ENCODE assay signal across 8 mouse cellular contexts in genomic region chr11:103360661-103361081, GRCm38 (mm10). TPM values are rescaled to one million over a fixed set of nuclear protein-coding genes. Genes with fewer than 3 reads are reported as not detected.
A peak's percentile ranks its signal among the peaks of the same experiment; 100 is the strongest.
DNase-seq lines count a peak whose midpoint lies in the region; ATAC-seq and TF ChIP-seq lines count a peak whose summit lies in the region.

No protein-coding gene starts in this region.

- peak overlapping the region; percentile 49 for H3K4me3 ChIP-seq in lung, embryonic 14.5 days (ENCODE audit: low read depth, low read length)
- peak overlapping the region; percentile 53 for H3K4me3 ChIP-seq in embryonic facial prominence, embryonic 11.5 days (ENCODE audit: low read depth, low read length)
- H3K4me3 ChIP-seq in hindbrain, embryonic 14.5 days (replicated peaks; ENCODE audit: low read length): peak overlapping the region; percentile 41
- peak overlapping the region; percentile 42 for H3K4me3 ChIP-seq in midbrain, embryonic 14.5 days (replicated peaks; ENCODE audit: low read depth, low read length)

- DNase-seq in lung, embryonic 14.5 days: peak; percentile 32
- DNase-seq in lung, postnatal 4 days: no peak
- peak; percentile 27 for DNase-seq in embryonic facial prominence, embryonic 11.5 days (ENCODE audit: low spot score)
- DNase-seq in hindbrain, embryonic 14.5 days (ENCODE audit: low spot score): no peak
- no peak for DNase-seq in midbrain, embryonic 14.5 days
- no peak for DNase-seq in urinary bladder, postnatal 14 days (ENCODE audit: low spot score)
- no peak for DNase-seq in left cerebral cortex, postnatal 25 days (ENCODE audit: low spot score in 2 of 2)

- peaks cover 54% of the 10 kb centered on the region for H3K27me3 ChIP-seq in lung, embryonic 14.5 days (ENCODE audit: insufficient read depth, low read length)
- H3K27me3 ChIP-seq in embryonic facial prominence, embryonic 11.5 days (ENCODE audit: control insufficient read depth, insufficient read depth, low read length): peaks cover 52% of the 10 kb centered on the region
- H3K27me3 ChIP-seq in hindbrain, embryonic 14.5 days (ENCODE audit: control insufficient read depth, insufficient read depth, low read length): peaks cover 64% of the 10 kb centered on the region
- peaks cover 63% of the 10 kb centered on the region for H3K27me3 ChIP-seq in midbrain, embryonic 14.5 days (ENCODE audit: control insufficient read depth, insufficient read depth, low read length)

- H3K36me3 ChIP-seq in lung, embryonic 14.5 days (ENCODE audit: insufficient read depth): no peaks in the 10 kb centered on the region
- H3K36me3 ChIP-seq in embryonic facial prominence, embryonic 11.5 days (replicated peaks; ENCODE audit: control insufficient read depth, insufficient read depth, low read depth, low read length): no peaks in the 10 kb centered on the region
- H3K36me3 ChIP-seq in hindbrain, embryonic 14.5 days (replicated peaks; ENCODE audit: control insufficient read depth, insufficient read depth): no peaks in the 10 kb centered on the region
- no peaks in the 10 kb centered on the region for H3K36me3 ChIP-seq in midbrain, embryonic 14.5 days (ENCODE audit: control insufficient read depth, insufficient read depth, low read length)

- H3K4me1 ChIP-seq in lung, embryonic 14.5 days (ENCODE audit: insufficient read depth): no peaks in the 10 kb centered on the region; the same call in 1 of the 2 replicates
- H3K4me1 ChIP-seq in embryonic facial prominence, embryonic 11.5 days (ENCODE audit: control insufficient read depth, insufficient read depth, low read length): peaks cover 13% of the 10 kb centered on the region
- H3K4me1 ChIP-seq in hindbrain, embryonic 14.5 days (replicated peaks; ENCODE audit: control insufficient read depth, insufficient read depth, low read length): peaks cover 25% of the 10 kb centered on the region
- peaks cover 12% of the 10 kb centered on the region for H3K4me1 ChIP-seq in midbrain, embryonic 14.5 days (ENCODE audit: control insufficient read depth, insufficient read depth, low read length)

- no peak for TF ChIP-seq CTCF in lung, embryonic 14.5 days (IDR thresholded peaks at IDR 0.05; ENCODE audit: low read depth)

- peak overlapping the region; percentile 62 for H3K9ac ChIP-seq in lung, embryonic 14.5 days
- H3K9ac ChIP-seq in embryonic facial prominence, embryonic 11.5 days (replicated peaks; ENCODE audit: low read length): peak overlapping the region; percentile 56
- H3K9ac ChIP-seq in hindbrain, embryonic 14.5 days: peak overlapping the region; percentile 47; the same call in 1 of the 2 replicates
- peak overlapping the region; percentile 54 for H3K9ac ChIP-seq in midbrain, embryonic 14.5 days (replicated peaks; ENCODE audit: low read length)

- H3K4me2 ChIP-seq in lung, embryonic 14.5 days: peak overlapping the region; percentile 82
- peak overlapping the region; percentile 90 for H3K4me2 ChIP-seq in embryonic facial prominence, embryonic 11.5 days (ENCODE audit: low read depth, low read length)
- H3K4me2 ChIP-seq in hindbrain, embryonic 14.5 days (replicated peaks): peak overlapping the region; percentile 69
- peak overlapping the region; percentile 64 for H3K4me2 ChIP-seq in midbrain, embryonic 14.5 days (ENCODE audit: low read length)

- intact Hi-C loops in left cerebral cortex, postnatal 25 days (cut with DNase I): loop anchor here (2.0 to 5.0 kb wide), 2 partner anchors 28 to 42 kb away; no protein-coding TSS in a partner anchor

- 4% methylated on average over 48 of the region's 48 CpGs for WGBS in lung, embryonic 14.5 days
- WGBS in embryonic facial prominence, embryonic 11.5 days: 2% methylated on average over 46 of the region's 48 CpGs
- 3% methylated on average over 48 of the region's 48 CpGs for whole genome bisulfite sequencing in hindbrain, embryonic 14.5 days
- 2% methylated on average over 48 of the region's 48 CpGs for WGBS in midbrain, embryonic 14.5 days

- H3K27ac ChIP-seq in lung, embryonic 14.5 days (ENCODE audit: low read depth): peak overlapping the region; percentile 54; the same call in 1 of the 2 replicates
- 0 out of 2 replicates have a peak overlapping the region, but pooled peaks have one; percentile 35 for H3K27ac ChIP-seq in embryonic facial prominence, embryonic 11.5 days (replicated peaks; ENCODE audit: low read depth, low read length)
- H3K27ac ChIP-seq in hindbrain, embryonic 14.5 days: no peak overlapping the region
- H3K27ac ChIP-seq in midbrain, embryonic 14.5 days (replicated peaks; ENCODE audit: low read depth, low read length): no peak overlapping the region

- no peaks in the 10 kb centered on the region for H3K9me3 ChIP-seq in lung, embryonic 14.5 days (ENCODE audit: low read depth, low read length)
- H3K9me3 ChIP-seq in embryonic facial prominence, embryonic 11.5 days (replicated peaks; ENCODE audit: control insufficient read depth, low read length): no peaks in the 10 kb centered on the region
- H3K9me3 ChIP-seq in hindbrain, embryonic 14.5 days (ENCODE audit: control insufficient read depth, low read length): no peaks in the 10 kb centered on the region
- H3K9me3 ChIP-seq in midbrain, embryonic 14.5 days (ENCODE audit: control insufficient read depth, low read length): no peaks in the 10 kb centered on the region

- no peak for ATAC-seq in lung, embryonic 14.5 days (ENCODE audit: insufficient read depth)
- no peak for ATAC-seq in embryonic facial prominence, embryonic 11.5 days (replicated peaks; ENCODE audit: insufficient number of reproducible peaks, low FRiP score, low TSS enrichment, low read depth)
- no peak for ATAC-seq in hindbrain, embryonic 14.5 days (ENCODE audit: low FRiP score)
- no peak for ATAC-seq in midbrain, embryonic 14.5 days (ENCODE audit: low FRiP score, low TSS enrichment)
- ATAC-seq in cerebellum, adult (ENCODE audit: insufficient number of reproducible peaks, low FRiP score, low TSS enrichment): no peak

RNA-seq across cellular contexts. Expression of gene Arhgap27, which starts 2.8 kb away (rescaled TPM):
- polyA plus RNA-seq in lung, embryonic 14.5 days (2014; fragmentation: Nextera tagmentation; extraction: Ambion mirVana): 16.8 and 20.6 TPM in 2 replicates
- 2.9 and 3.7 TPM in 2 replicates for polyA plus RNA-seq in embryonic facial prominence, embryonic 11.5 days (2014; fragmentation: Nextera tagmentation; extraction: Ambion mirVana)
- polyA plus RNA-seq in hindbrain, embryonic 14.5 days (2014; fragmentation: Nextera tagmentation; extraction: Ambion mirVana): 3.9 and 5.4 TPM in 2 replicates
- polyA plus RNA-seq in midbrain, embryonic 14.5 days (2014; fragmentation: Nextera tagmentation; extraction: Ambion mirVana): 2.1 and 4.0 TPM in 2 replicates
- 10 to 100 TPM in 1 of 2 experiments, 1 to 10 TPM in 1; 7.9 to 12.4 TPM for total RNA-seq in left cerebral cortex, postnatal 25 days (2021)

RNA-seq across cellular contexts. Expression of gene Plekhm1, which starts 51.8 kb away (rescaled TPM):
- 9.3 and 9.4 TPM in 2 replicates for polyA plus RNA-seq in lung, embryonic 14.5 days (2014; fragmentation: Nextera tagmentation; extraction: Ambion mirVana)
- polyA plus RNA-seq in embryonic facial prominence, embryonic 11.5 days (2014; fragmentation: Nextera tagmentation; extraction: Ambion mirVana): 5.2 and 5.9 TPM in 2 replicates
- polyA plus RNA-seq in hindbrain, embryonic 14.5 days (2014; fragmentation: Nextera tagmentation; extraction: Ambion mirVana): 9.2 and 10.3 TPM in 2 replicates
- 8.0 and 11.6 TPM in 2 replicates for polyA plus RNA-seq in midbrain, embryonic 14.5 days (2014; fragmentation: Nextera tagmentation; extraction: Ambion mirVana)
- total RNA-seq in left cerebral cortex, postnatal 25 days (2021): 10 to 100 TPM; 16.5 to 17.4 TPM

Comparison
In these comparisons a context has a peak if more than half of its experiments do, and no peak if none do; other contexts are left out.
1. DNase-seq: peak in lung, embryonic 14.5 days (single experiment) and embryonic facial prominence, embryonic 11.5 days (single experiment); none in lung, postnatal 4 days (0 of 2), hindbrain, embryonic 14.5 days (single experiment), midbrain, embryonic 14.5 days (single experiment), urinary bladder, postnatal 14 days (single experiment) and left cerebral cortex, postnatal 25 days (0 of 2).
2. H3K27ac ChIP-seq: peak in lung, embryonic 14.5 days (single experiment) and embryonic facial prominence, embryonic 11.5 days (single experiment); none in hindbrain, embryonic 14.5 days (single experiment) and midbrain, embryonic 14.5 days (single experiment).
3. Peak in every context shown above with its lines, with median percentiles within 50 percentile points of each other: H3K4me2 ChIP-seq, H3K4me3 ChIP-seq and H3K9ac ChIP-seq.